Mouse (Mus musculus) forelimb bud, embryonic 11.5 days (tissue): ENCODE results near the gene Rfx2.

Experiments
- DNase-seq: peaks from one replicate; pipeline ENCODE4 v3.0.0-alpha.2; 2012; ENCODE audit warnings: low read depth, low spot score

Gene Rfx2

DNA sequence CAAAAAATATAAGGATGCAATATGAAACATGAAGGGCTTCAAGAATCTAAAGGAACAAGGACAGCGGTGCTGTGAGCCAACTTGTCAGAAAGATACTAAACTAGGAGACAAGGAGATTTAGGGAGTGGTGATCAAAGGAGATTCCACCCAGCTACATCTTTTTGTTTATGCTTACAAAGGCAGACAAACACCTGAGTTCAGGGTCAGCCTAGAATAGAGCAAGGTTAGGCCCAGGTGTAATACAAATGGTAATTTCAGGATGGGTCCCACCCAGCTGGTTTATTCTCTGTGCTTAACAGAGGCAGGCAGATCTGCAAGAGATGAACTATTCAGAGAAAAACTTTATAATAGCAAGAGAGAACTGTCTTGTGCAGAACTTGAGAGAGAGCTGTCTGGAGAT is 2.6 kb upstream of the Rfx2 start:
- no peak for DNase-seq

DNA sequence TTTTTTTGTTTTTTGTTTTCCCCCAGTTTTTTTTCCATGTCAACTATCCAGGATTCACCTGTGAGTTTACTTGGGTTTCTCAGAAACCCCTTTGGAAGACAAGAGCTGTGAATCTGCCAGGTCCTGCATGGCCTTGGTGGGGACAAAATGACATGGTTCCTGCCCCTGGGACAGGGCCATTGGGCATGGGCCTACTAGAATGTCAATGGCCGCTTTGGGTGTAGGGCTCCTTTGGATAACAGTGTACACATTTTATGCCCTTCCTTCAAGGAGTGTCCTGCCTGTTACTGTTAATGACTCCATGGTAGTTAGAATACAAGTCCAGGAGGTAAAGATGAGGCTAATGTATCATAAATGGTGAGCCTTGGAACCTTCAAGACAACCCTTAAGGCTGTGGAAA is 2.1 kb upstream of the Rfx2 start:
- no peak for DNase-seq

DNA sequence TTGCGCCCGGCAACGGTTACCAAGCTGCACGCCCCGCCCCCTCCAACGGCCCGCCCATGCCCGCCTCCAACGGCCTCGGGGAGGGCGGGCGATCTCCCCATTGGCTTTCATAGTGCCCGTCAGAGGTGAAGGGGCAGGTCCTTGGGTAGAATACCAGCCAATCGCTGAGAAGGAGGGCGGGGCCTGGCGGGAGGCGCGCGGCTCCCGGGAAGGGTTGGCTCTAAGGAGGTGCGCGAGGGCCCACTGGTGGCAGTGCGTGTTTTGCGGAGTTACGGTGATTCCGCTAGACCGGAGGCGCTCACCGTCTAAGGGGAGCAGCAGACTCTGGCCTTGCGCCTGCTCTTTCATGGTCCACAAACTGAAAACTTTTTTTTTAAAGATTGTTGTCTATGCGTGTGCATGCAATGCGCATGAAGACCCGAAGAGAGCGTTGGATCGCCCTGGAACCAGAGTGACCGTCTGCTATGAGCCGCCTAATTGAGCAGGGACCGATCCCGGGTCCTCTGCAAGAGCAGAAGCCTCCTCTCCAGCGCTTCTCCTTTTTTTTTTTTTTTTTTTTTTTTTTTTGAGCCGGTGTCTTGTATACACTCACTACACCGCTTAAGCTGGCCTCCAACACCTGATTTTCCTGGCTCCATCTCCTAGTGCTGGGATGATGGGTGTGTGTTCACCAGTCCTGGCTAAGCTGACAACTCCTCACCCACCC is 451 bp upstream of the Rfx2 start:
- DNase-seq, result peak; percentile 96

DNA sequence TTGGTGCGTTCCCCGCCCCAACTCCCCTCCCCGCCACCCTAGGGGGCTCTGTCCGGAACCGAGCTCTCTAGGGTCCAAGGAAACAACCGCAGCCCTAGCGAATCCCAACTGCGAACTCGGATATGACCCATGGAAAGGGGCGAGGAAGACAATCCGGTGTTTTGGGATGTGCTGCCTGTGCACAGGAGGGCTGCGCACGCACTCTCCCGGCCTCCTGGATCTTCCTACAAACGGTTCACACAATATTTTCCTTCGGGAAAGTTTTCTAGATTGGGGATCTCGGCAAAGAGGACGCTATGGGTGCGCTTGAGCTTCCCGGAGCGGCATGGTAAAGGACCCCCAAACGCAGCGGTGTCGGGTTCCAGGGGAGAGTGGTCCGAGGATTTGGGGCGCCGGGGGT is 1.0 kb downstream of the Rfx2 start:
- DNase-seq, result no peak

DNA sequence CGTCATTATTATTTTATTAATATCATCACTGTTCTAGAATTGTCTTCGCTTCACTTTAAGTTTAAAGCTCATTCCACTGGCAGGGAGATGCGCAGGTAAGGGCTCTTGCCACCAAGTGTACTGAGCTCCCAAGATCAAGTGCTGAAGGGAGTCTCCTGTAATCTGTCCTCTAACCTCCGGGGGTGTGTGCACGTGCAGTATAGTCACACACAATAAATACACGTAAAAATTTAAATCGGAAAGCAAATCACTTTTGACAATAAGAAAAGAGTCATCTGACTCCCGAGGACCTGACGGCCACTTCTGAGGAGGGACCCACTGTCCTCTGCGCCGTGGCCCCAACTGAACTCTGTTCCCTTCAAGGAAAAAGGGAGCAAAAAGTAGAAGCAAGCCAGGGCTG is 1.6 kb downstream of the Rfx2 start:
- no peak for DNase-seq

DNA sequence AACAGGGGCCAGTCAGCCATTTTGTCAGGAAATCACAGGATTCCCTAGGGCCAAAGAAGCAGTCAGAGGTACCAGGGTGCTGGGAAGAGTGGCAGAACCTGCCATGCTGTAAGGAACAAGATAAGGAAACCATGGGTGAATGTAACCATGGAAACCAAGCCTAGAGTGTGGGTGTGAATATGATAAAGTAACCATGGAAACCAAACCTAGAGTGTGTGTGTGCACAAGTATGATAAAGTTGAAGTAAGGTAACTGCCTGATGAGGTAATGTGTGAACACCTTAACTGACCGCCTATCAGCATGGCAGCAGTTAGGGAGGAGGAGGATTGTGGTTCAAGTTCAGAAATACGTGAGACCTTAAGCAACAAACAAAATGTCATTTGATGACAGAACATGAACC is 4.1 kb downstream of the Rfx2 start:
- no peak for DNase-seq

DNA sequence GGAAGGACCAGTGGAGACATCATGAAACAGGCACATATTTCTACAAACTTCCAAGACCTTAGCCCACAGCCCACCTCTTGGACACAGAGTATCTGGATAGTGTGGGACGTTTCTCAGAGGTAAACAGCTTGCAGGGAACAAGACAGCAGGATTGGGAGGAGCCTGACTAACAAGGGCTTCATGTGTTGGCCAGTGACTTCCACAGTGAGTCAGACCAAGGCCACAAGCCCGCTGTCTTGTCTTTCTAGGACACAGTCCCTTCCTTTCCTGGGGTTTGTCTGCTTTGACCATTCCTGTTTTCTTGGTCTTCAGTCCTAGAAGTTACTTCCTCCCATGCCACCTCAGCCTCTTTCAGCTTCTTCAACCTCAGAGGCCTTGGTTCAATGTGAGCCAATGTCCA is 7.5 kb downstream of the Rfx2 start:
- DNase-seq, result no peak

DNA sequence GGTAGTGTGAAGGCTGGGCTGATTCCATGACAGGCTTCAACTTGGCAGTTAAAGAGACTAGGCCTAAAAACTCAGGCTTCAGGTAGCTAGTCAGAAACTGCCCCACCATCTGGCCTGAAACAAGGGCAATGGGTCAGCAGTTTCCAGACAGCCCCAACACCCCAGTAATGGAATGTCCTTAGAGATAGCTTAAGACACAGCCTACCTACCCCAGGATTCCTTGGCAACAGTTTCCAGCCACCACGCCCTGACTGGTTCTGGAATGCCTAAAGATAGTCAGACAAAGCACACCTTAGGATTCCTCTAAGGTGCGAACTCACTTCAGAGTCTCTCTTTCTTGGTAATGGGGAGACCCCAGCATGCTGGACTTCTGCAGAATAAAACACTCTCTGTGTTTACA is 8.4 kb downstream of the Rfx2 start:
- DNase-seq, result no peak

DNA sequence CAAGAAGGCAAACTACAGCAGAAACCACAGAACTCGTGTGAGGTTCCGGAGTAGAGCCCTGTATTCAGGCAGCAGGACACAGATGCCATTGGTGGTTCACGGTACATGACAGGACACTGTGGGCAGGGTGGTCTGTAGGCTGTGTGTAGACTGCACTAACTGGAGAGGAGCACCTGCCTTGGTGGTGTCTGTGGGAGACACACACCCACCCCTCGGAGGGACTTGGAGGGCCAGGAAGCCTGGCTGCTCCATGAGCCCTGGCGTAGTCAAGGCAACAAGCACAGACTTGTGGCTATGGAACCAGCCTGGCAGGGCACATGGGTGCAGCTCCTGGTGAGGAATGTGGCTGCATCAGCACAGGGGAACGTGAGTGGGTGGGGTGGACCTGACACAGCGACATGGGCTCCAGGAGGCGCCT is 11.1 kb downstream of the Rfx2 start:
- DNase-seq, result no peak

DNA sequence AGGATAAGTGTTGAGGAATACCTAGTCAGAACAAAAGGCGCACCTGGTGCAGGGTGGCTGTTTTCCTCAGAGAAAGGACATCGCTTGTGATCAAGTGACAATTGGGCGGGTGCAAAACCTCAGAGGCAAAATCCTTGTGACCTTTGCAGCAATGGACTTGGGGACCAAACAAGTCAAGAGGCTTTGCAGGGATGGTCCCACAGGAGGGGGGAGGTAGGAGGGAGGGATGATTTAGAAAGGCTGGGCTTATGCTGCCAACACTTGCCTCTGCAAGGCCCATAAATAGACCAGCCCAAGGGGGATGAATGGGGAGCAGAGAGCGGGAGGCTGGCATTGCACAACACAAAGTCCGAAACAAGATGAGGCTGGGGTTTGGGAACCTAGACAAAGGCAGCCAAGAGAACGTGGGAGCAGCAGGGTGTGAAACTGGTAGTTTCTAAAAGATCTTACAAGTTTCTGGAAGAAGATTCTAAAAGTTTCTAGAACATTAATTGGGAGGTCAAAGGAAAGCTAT is 11.7 kb downstream of the Rfx2 start:
- no peak for DNase-seq

DNA sequence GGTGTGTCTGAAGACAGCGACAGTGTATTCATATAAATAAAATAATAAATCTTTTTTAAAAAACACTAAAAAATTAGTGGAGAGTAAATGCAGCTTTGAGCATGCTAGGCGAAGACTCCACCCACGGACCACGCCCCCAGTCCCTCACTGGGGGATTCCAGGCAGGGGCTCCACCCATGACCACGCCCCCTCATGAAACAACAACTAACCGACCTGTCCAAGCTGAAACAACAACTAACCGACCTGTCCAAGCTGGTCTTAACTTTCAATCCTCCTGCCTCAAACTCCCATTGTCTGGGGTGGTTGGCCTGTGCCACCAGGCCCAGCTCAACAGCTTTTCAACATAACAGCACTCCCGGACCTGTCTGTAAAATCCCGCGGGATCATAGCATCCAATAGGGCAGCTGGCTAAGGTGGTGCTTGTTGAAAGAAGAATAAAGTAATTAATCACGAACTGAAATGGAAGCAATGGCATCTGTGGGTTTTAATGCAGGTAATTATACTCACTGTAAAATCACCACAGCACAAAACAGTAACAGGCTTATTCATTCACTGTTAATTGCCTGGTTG is 12.7 kb downstream of the Rfx2 start:
- no peak for DNase-seq

DNA sequence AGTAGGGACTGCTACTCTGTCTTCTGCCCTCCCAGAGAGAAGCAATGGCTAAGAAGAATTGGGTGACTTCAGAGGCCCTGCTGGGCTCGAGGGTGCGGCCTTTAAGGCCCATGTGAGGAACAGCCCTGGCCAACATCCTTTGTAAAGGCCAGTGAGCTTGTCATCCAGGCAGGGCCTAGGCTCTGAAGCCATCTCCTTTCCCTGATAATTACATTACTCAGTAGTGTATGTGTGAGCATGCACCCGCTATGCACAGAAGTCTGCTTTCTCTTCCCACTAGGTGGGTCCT is 15.8 kb downstream of the Rfx2 start:
- DNase-seq, result no peak

DNA sequence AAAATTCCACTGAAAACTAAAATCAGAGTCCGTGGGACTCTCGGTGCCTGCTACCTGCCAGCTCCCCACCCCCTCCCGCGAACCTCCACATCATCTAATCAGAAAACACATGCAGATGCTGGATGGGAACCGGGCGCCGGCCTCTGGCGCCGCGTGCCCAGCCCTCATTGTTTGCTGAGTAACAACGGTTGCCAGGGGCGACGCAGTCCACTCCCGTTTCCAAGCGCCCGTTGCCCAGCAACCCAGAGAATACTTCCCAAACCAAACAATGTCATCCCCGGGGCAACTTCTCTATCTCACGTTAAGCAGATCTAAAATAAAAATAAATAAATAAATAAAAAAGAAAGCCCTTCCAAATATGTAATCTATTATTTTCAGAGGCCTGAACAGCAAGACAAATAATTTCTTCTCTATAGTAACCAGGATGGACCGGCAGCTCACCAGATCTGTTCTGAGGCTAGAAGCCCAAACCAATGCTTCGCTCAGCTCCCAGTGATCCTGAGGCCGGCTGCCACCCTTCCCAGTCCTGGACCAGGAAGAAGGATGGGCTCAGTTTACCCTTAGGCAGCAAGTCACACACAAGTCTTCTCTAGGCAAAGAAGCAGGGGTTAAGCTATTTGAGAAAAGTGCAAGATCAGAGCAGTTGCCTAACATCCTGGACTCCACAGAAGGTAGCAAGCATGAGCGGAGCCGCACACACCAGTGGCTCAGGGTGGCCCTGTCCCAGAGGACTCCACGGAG is 16.3 kb downstream of the Rfx2 start:
- peak; percentile 90 for DNase-seq

DNA sequence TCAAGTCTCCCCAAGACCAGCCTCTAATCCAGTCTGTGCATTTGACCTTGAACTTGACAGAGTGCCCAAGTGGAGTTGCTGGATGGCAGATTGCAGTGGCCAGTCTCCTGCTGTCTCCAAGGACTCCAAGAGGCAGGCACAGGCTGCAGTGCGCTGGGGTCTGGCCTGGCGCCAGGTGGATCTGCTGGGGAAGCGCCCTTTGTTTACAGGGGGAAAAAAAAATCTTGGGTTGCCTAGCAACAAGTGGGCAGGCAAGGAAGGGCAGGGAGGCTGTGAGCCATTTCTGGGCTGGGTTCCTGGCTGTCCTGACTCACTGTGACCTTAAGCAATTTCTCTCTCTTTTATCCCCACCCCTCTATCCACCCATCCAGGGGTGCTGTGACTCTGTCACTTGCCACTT is 20.6 kb downstream of the Rfx2 start:
- peak; percentile 64 for DNase-seq

DNA sequence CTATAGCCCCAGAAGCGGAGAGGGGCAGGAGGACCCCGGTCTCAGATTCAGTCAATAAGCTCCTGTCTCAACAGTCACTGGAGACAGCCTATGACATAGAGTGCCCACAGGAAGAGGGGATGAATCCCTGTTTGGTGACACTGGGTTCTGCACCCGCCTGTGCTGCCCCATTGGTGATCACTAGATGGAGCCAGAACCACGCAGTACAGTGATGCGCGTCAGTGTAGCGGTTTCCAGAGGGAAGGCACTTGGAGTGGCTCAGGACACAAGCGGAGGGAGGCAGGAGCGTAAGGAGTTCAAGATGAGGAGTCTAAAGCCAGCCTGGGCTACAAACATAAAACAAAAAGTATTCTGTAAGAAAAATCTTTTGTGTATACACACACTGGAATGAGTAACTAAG is 22.3 kb downstream of the Rfx2 start:
- DNase-seq, result peak; percentile 71

DNA sequence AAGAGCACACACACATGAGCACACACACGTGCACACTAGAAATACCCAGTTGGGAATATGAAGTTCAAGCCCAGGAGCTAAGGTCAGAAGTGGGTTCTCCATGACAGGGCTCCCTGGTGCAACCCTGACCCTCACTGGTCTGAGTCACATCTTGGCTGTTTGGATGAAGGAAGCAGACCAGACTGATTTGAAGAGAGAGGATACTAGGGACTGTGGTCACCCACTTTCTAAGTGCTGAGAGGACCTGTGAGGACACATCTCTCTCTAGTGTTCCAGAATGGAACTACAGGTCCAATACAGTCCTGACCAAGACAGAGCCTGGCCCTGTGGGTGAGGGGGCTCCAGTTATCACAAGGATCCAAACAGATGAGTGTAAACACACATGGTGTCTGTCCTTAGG is 25.0 kb downstream of the Rfx2 start:
- DNase-seq, result no peak

DNA sequence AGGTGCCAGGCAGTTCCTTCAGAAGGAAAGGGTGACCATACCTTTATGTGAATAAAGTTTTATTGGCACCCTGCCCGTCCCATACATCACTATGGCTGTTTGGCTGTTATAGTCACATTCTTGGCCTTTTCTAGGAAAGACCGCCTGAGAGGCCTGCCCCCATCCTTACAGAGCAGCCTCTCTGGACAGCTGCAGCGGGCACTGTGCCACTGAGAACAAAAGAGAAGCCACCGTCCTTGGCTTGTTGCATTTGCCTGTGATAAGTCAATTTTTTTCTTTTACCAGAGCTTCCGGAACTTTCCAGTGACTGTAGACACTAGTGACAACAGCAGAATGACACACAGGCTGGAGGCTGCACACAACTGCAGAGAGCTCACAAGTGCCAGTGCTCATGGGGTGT is 25.9 kb downstream of the Rfx2 start:
- no peak for DNase-seq

DNA sequence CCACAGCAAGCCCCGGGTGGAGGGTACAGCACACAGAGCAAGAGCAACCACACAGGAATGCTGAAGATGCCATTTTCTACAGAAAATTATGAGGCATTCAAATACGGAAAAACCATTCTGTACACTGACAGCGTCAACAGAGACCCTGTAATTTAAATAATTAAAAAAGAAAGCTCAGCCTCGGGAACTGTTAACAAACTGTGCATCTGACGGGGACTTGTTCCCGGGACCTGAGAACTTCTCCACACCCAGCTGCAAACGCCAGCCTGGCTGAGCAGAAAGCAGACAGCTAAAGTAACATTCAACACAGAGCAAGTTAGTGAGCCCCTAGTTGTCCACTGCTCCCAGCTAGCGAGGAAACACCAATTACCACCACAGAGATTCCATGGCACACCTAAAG is 28.7 kb downstream of the Rfx2 start:
- no peak for DNase-seq

DNA sequence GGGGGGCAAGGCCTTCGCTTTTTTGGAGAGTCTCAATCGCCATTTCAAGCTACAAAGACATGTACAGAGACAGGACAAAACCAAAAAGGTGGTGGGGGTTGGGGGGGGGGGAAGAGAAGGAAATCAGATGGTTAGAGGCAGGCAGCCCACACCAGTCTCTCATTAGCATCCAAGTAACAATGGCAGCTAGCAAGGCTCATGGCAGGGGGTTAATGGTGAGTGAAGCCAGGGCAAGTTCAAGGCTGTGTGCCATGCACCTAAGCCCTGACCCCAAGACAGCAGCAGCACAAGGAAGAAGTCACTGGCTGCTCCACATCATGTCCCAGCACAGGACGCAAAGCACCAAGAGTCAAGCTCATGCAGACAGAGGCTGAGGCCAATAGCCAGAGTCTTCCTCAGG is 31.5 kb downstream of the Rfx2 start:
- DNase-seq, result no peak

DNA sequence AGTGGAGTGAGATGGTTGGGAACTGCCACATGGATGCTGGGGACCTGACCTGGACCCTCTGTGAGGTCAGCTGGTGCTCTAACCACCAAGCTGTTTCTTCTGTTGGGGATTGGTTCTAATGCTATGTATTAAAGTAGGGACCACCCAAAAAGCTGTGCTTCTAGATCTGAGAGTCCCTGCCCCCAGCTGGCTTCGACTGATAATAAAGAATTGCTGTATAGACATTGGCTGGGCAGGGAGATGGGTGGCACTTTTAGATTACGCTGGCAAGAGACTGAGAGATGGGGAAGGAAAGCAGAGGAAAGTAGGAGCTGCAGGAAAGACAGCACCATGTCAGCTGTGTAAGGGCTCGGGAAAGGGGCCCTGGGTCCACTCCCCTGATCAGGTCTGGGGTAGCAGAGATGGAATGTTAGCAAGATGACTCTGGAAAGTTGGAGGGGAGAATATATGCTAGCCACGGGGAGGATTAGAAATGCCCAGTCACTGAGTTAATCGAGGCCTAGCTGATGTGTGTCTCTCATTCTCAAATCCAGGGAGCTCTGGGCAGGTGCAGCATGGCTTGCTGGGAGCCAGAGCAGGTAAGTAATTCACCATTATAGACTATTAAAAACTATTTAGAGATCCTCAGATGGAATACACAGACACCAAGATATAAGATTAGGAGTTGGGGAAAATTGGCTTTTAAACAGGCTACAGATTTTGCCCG is 37.0 kb downstream of the Rfx2 start:
- no peak for DNase-seq

DNA sequence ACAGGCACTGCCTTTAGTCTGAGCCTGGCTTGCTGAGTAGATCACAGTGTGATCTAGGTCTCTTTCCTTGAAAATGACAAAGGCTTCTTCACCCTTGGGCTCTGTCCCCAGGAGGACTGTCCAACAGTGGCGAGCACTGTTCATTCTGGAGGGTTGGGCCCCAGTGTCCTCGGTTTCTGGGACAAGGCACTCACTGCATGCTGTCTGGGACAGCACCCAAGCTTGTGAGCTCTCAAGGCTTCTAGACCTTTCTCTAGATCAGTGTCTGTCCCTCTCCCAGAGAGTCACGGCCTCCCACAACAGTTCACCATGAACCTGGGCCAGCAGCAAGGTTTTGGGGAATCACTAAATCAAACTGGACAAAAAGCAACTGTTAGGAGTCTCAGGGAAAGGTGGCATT is 38.2 kb downstream of the Rfx2 start:
- DNase-seq, result no peak

DNA sequence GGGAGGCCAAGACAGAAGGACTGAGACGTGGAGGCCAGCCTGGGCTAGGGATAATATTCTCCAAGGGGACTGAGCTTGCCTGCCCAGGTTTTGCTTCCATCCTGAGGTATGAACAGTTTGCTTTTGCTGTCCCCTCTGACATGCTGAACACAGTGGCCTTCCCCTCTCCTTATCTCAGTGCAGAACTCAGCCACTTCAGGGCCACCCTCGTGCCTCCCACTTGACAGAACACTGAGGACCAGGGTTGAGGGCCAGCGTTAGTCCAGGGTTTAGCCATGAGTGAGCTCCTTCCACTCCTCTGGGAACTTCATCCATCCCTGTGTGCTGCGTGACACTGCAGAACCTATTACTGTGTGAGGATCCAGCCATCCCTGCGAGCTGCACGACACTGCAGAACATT is 41.5 kb downstream of the Rfx2 start:
- DNase-seq, result no peak

DNA sequence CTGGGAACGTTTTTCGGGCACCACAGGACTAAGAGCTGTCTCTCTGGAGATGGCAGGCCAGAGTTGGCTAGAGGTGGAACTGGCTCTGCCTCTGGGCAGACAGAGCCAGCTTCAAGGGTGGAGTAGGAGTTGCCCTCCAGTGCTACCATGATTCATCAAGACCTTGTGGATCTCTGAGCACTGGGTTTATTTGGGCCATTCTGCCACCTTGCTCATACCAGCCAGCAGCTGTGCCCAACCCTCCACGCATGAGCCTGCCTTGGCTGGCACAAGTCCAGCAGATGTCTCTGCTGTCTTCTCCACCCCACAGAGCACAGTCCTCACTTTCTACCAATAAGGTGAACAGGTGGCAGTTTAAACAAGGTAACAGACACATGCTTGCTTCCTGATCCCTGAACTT is 41.9 kb downstream of the Rfx2 start:
- DNase-seq, result no peak
